Mouse (Mus musculus) erythroblast, adult 5-6 weeks (primary cell): ENCODE results near the gene Itgae. TPM values are rescaled to one million over a fixed set of nuclear protein-coding genes. Genes with fewer than 3 reads are reported as not detected.
"Not testable (repeated sequence)": the region's sequence is repeated elsewhere in the genome, so short reads cannot be mapped to it uniquely, and the experiment has no call there.

Experiments used
- ATAC-seq: replicated peaks from 2 replicates; pipeline ENCODE4 v1.8.0; 2016; ENCODE audit warnings: moderate number of reproducible peaks, mild to moderate bottlenecking, moderate TSS enrichment, inconsistent platforms; ENCODE audit not compliant: poor library complexity, low FRiP score, severe bottlenecking
- total RNA-seq, 2 experiments: library from RNA; stranded (forward) in 1 of 2; stranded (reverse) in 1 of 2; fragments of 150-400 nt in 1 of 2; fragments of 200-764, 138-1000 nt in 1 of 2; gene quantifications; 2 replicates each; pipeline versions ENCODE4 v1.2.3 to v1.2.4; 2015 to 2017; ENCODE audit warnings: low replicate concordance in 2 of 2

Itgae gene
- total RNA-seq, 2 experiments from 2014 or later, result not detected

- ATAC-seq, result no peak
These were observed 443 bp downstream of the Itgae start for GRCm38 (mm10) chr11:73090826-73091225.

GRCm38 (mm10) chr11:73092057-73092456 is 1.7 kb downstream of the Itgae start:
- no peak for ATAC-seq

GRCm38 (mm10) chr11:73092877-73093276 is 2.5 kb downstream of the Itgae start:
- ATAC-seq, result no peak

- no peak for ATAC-seq
These were observed 4.0 kb downstream of the Itgae start for GRCm38 (mm10) chr11:73094231-73094995.

- ATAC-seq, result no peak
These were observed 8.5 kb downstream of the Itgae start for GRCm38 (mm10) chr11:73098860-73099259.

GRCm38 (mm10) chr11:73099976-73100750 is 9.8 kb downstream of the Itgae start:
- no peak for ATAC-seq

GRCm38 (mm10) chr11:73101308-73101707 is 10.9 kb downstream of the Itgae start:
- ATAC-seq, result no peak

GRCm38 (mm10) chr11:73105246-73105645 is 14.9 kb downstream of the Itgae start:
- ATAC-seq, result no peak

- ATAC-seq, result not testable (repeated sequence)
These were observed 17.0 kb downstream of the Itgae start for GRCm38 (mm10) chr11:73107358-73107757.

- ATAC-seq, result no peak
These were observed 18.0 kb downstream of the Itgae start for GRCm38 (mm10) chr11:73108195-73108897.

GRCm38 (mm10) chr11:73108898-73109625 is 18.7 kb downstream of the Itgae start:
- no peak for ATAC-seq

- ATAC-seq, result no peak
These were observed 19.6 kb downstream of the Itgae start for GRCm38 (mm10) chr11:73109941-73110340.

GRCm38 (mm10) chr11:73111414-73111813 is 21.0 kb downstream of the Itgae start:
- no peak for ATAC-seq

GRCm38 (mm10) chr11:73126495-73126894 is 36.1 kb downstream of the Itgae start:
- no peak for ATAC-seq

- ATAC-seq, result no peak
These were observed 40.6 kb downstream of the Itgae start for GRCm38 (mm10) chr11:73131020-73131419.

- ATAC-seq, result no peak
These were observed 42.6 kb downstream of the Itgae start for GRCm38 (mm10) chr11:73132999-73133398.

GRCm38 (mm10) chr11:73134222-73134621 is 43.8 kb downstream of the Itgae start:
- ATAC-seq, result no peak

- ATAC-seq, result no peak
These were observed 46.2 kb downstream of the Itgae start for GRCm38 (mm10) chr11:73136587-73136986.

GRCm38 (mm10) chr11:73137116-73137515 is 46.7 kb downstream of the Itgae start:
- peak; percentile 19; the same call in 1 of the 2 replicates for ATAC-seq
